Mouse (Mus musculus) cortical plate, adult 2 months (tissue): ENCODE results near the gene Gm884.

Experiments
- CTCF ChIP-seq: fragments of 200-500 bp; IDR thresholded peaks from 2 replicates; pipeline ENCODE4 v1.5.1; 2011; ENCODE audit warnings: mild to moderate bottlenecking, control low read depth, low read length; ENCODE audit not compliant: insufficient read depth; ENCODE audit errors: extremely low read depth
- POLR2A ChIP-seq: fragments of 200-500 bp; IDR thresholded peaks from 2 replicates; pipeline ENCODE4 v1.6.1; 2011; ENCODE audit warnings: mild to moderate bottlenecking, low read length, control low read depth; ENCODE audit not compliant: insufficient read depth; ENCODE audit errors: extremely low read depth

DNA sequence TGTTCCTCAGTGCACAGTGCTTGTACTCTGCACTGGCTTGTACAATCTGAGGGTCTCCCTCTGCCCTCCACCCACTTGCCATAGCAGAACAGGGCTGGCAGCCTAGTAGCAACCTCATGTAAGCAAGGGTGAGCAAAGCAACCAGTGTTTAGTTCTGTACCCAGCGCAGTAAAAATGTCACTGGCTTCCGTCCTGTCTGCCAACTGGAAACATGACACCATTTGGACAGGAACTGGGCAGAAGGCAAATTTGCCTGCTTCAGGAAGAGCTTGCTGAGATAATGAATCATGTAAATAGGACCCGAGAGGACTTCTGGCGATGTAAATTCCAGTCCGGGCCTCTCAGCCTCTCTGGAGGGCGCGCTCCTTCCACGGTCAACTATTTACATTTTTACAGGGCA lies 24.8 kb upstream of the Gm884 start:
- TF ChIP-seq CTCF (no peak), POLR2A (no peak)
